Mouse (Mus musculus): Measurements from ENCODE around the gene Sumo2.
"Not testable (repeated sequence)": the region's sequence is repeated elsewhere in the genome, so short reads cannot be mapped to it uniquely, and the experiment has no call there.

The Sumo2 gene

DNA sequence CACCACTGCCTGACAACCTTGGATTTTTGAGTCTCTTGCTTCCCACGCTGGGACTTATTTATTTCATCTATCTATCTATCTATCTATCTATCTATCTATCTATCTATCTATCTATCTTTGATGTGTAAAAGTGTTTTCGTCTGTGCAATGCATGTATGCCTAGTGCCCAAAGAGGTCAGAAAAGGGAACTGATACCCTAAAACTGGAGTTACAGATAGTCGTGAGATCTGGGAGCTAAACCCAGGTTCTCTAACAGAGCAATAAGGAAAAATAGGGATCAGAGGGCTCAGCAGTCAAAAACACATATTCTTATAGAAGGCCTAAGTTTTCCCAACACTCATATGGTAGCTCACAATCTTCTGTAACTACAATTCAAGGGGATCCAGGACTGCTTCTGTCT lies 16.5 kb downstream of the Sumo2 start:
- no peak for DNase-seq (ENCODE audit: extremely low read depth, low read depth)

DNA sequence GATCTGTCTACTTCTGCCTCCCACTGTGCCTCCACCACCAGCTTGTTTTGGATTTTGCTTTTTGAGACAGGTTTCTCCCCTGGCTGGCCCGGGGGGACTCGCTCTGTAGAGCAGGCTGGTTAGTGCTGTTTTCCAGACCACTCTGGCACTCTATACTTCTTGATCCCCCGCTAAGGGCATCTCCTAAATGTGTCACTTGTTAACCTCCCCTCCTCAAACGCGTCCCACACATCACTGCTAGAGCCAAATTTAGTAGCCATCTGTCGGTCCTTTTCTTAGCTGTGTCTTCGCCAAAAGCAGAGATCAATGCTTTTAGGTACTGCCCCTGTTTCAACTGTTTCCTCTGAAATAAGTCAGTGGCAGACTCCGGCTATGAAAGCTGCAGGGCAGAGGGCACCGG lies 17.4 kb downstream of the Sumo2 start:
- no peak for DNase-seq (ENCODE audit: extremely low read depth, low read depth)

DNA sequence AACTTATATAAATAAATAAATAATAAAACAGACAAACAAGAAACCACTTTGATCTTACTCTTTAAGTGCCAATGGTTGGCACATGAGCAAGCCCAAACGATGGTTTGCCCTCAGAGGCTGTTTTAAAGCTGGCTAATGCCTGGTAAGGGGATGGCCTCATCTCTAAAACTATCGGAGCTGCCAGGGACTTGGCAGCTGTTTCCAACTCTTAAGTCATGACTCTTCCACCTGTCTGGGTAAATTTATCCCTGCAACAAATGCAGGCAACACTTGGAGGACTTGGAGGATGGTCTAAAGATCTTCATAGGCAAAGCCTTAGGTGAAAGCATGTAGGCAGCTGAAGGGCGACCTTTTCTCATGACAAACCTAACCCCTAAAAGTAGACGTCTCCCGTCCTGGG lies 19.1 kb downstream of the Sumo2 start:
- no peak for DNase-seq (ENCODE audit: extremely low read depth, low read depth)

DNA sequence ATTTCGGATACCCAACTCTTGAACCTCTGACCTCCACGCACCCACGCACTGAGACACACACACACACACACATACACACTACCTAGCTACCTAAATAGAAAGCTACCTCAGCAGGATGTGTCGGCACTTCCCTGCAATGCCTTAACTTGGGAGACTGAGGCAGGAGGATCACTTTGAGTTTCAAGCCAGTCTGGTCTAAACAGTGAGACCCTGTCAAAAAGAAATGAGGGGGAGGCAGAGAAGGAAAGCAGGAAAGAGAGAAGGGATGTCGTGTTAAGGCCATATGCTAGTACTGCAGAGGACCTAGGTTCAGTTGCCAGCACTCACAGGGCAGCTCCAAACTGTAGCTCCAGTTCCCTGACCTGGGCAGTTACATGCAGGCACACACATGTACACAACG lies 21.1 kb downstream of the Sumo2 start:
- no peak for DNase-seq (ENCODE audit: extremely low read depth, low read depth)

DNA sequence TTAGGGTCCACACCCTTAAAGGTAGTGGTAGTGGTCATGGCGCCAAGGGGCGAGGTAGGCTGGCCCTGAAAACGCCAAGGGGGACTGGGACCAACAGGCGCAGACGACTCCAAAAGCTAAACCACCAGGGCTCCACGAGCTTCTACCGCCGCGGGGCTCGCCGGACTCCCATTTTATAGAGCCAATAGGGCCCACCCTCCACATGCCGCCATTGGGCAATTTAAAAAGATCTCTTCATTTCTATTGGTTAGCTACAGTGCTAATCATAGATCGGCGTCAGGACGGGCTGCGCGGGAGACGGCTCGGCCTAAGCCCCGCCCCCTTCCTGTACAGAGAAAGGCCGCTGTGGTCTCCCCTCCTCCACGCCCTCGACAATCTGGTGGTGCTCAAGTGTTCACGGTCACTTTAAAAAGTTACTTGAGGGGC lies 21.8 kb downstream of the Sumo2 start, which contains the start of gene Jpt1:
Gene Jpt1 (minus strand): TSS at position 150 of the 426 bp plus-strand sequence.
- DNase-seq (ENCODE audit: extremely low read depth, low read depth): peak; percentile 90

DNA sequence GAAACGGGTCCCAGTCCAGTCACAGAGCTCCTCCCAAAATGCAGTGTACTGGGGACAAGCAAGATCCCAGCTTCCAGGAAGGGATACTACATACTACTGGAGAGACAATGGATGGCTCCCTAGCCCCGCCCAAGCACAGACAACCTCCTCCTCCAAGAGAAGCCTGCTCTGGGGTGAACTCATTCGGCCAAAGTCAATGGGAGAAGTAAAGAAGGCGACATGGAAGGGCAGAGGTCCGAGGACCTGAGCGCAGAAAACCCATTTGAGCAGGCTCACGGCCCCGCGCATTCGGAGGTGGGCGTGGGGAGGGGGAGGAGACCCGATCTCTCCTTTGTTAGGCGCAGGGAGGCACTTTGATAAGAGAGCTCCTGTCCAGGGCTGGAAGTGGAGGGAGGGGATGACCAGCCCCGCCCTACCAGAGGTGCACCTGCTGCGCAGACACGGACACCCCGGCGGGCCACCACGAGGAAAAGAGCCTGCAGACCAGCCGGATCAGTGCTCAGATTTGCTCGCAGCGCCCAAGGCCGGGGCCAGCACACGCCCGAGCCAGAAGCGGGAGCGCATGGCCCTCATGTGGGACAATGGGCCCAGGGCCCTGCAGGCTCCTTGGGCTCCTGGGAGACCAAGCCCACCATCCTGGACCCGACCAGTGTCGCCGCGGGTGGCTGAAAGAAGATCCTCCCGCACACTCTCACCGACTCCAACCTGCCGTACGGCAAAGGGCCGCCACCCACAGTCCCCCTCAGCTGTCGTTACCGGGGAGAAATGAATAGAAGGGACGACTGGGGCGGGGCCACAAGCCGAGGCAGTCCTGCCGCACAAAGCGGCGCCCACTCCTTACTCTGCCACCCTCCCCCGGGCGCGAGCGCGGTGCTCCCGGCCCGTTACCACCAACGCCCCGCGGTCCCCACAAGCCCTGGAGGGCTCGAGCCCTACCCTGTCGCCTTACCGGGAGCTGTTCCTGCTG lies 22.5 kb downstream of the Sumo2 start:
- DNase-seq (ENCODE audit: extremely low read depth, low read depth): peak; percentile 14

DNA sequence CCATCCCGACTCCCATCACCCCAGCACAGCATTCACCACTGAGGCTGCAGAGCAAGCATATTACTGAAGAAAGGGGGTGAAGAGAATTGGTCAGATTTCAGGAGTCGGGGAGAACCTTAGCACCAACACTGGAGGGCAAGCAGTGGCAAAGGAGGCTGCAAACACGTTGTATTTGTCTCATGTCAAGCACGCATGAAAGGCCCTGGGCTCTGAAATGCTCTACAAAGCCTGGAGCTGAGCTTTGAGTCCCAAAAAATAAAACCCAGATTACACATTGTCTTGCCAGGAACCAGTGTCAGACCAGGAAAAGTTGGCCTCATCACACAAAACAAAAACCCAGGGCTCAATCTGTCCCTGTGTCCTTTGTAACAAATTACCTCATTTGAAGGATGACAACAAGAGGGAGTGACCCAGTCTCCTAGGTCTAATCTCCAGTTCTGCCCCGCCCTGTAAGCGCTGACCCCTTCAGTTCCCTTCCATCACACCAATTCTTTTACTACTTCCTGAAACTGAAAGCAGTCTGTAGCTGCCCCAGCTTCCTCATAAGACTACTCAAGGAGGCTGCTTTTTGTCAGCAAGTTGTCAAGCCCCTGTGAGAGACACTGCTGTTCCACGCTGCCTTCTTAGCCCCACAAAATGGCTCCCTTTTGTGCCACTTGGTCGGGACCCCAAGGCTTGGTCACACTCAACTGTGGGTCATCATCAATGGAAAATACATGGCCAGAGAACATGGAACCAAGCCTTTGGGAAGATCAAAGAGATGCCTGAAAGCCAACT lies 23.5 kb downstream of the Sumo2 start:
- DNase-seq (ENCODE audit: extremely low read depth, low read depth): peak; percentile 88

DNA sequence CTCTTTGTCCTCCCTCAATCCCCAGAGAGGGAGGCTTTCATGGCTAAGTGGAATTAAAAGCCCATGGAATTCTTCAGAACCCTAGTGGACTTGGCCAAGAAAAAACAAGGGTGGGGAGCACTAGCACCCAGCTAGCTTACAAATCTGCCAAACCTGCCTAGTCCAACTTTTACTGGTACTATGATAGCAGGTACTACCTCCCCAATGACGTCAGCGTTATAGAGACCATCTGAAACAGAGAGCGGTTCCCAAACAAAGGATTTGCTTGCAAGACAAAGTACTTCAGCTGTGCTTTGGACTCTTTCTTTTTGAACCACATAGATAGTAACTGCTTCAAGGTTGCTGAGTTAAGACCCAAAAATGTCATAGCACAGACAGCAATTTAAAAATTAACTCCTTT lies 24.1 kb downstream of the Sumo2 start:
- no peak for DNase-seq (ENCODE audit: extremely low read depth, low read depth)

DNA sequence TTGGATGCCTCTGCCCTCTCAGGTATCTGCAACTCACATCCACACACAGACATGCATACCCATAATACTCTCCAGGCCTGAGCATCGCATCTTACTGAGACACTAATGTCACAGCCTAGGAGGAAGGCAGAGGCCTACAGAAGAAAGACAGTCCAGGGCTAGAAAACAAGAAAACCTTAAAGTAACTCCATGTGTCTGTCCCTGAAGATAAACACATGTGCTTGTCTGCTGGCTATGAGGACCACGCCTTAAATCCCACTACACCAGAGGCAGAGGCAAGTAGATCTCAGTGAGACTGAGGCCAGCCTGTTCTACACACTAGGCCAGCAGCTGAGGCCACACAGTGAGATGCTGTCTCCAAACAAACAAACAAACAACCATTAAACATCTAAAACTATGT lies 25.0 kb downstream of the Sumo2 start:
- DNase-seq (ENCODE audit: extremely low read depth, low read depth): peak; percentile 65

DNA sequence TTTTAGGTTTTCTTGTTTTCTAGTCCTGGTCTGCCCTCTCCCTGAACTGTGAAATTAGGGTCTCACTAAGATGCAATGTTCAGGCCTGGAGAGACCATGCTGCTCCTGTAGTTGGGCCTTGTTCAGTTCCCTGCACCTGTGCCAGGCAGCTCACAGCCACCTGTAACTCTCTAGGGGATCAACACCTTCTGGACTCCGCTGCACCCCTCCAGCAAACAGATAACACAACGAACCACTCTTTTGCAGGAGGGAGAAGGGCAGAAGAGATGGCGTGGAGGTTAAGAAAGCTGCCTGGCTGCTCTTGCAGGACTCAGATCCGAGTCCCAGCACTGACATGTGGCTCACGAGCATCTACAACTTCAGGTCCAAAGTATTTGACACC lies 25.6 kb downstream of the Sumo2 start:
- DNase-seq (ENCODE audit: extremely low read depth, low read depth): no peak

DNA sequence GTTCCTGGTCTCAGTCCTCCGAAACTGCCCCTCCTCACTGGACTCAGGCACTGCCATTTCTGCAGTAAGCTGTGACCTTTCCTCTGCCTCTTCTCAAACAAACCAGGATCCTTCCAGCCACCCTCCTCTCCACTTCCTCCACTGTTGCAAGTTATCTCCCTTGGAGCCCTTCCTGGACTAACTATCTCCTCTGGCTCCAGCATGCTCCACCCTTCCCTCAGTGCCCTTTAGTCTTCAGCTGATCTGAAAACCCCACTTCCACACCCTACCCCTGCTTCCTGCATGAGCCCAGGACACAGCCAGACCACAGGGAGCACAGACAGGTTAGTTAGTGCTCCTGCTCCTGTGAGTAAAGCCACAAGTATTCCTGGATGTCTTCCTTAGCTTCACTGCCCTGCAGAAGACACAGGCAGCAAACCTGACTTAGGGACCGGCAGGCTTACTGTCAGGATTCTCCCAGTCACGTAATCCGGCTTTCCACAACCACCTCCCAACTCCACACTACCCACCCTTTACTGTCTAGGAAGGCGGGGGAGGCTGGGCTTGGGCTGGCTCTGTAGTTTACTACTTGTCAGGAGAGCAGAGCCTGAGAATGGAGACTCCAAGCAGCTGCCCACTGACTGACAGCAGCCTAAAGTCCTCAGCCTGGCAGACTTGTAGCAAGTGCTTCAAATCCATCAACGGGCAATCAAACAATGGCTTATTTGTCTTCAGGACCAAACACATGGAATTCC lies 26.1 kb downstream of the Sumo2 start:
- peak; percentile 69 for DNase-seq (ENCODE audit: extremely low read depth, low read depth)

DNA sequence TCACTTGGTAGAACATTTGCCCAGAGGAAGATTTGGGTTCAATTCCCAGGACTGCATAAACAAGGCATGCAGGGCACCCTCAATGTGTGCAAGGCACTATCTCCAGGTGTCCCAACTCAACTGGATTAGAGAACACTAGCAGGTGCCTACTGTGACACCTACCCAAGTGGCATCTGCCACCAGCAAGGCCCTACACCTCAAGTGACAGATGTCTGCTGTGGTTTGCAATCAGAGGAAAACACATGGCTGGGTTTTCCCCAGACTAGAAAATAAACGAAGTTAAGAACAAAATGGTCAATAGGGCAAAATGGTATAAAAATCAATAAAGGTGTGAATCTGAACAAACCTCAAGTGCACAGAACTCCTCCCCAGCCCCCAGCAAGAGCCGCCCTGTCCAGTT lies 28.0 kb downstream of the Sumo2 start:
- no peak for DNase-seq (ENCODE audit: extremely low read depth, low read depth)

DNA sequence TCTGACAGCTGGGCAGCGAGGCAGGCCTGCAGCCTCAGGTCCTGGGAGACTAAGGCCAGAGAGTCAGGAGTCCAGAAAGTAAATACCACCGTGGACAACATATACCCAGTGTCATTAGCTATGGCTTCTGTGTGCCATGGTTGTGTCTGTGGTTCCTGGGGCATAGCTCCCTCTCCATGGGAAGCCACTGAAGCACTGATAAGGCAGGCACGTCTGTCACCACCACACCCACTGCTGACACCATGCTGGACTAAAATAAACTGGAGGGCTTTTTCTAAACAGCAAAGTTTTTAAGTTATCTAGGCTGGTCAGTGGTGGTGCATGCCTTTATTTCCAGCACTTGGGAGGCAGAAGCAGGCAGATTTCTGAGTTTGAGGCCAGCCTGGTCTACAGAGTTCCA lies 29.5 kb downstream of the Sumo2 start:
- DNase-seq (ENCODE audit: extremely low read depth, low read depth): peak; percentile 43

DNA sequence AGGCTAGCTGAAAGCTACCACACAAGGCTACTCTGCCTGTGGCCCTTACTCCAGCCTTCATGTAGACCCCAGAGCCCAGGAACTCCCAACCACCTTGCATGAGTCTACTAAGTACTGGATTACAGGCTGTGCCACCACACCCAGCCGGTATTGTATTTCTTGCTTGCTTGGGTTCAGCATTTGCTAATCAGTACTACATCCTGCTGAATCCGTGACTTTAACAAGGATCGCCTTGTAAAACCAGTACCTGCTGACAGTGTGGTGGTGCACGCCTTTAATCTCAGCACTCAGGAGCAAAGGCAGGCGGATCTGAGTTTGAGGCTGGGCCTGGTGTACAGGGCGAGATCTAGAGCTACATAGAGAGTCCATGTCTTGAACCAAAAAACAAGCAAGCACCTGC lies 33.4 kb downstream of the Sumo2 start:
- DNase-seq (ENCODE audit: extremely low read depth, low read depth): no peak

DNA sequence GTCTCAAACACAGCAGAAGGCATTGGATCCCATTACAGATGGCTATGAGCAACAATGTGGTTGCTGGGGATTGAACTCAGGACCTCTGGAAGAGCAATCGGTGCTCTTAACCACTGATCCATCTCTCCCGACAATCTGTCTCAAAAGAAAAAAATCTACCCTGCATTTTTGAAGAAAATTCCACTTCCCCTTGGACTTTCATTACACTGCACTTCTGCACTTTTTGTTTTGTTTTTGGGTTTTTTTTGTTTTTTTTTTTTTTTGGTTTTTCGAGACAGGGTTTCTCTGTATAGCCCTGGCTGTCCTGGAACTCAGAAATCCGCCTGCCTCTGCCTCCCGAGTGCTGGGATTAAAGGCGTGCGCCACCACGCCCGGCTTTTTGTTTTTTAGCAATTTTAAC lies 39.5 kb downstream of the Sumo2 start:
- not testable (repeated sequence) for DNase-seq (ENCODE audit: extremely low read depth, low read depth)

DNA sequence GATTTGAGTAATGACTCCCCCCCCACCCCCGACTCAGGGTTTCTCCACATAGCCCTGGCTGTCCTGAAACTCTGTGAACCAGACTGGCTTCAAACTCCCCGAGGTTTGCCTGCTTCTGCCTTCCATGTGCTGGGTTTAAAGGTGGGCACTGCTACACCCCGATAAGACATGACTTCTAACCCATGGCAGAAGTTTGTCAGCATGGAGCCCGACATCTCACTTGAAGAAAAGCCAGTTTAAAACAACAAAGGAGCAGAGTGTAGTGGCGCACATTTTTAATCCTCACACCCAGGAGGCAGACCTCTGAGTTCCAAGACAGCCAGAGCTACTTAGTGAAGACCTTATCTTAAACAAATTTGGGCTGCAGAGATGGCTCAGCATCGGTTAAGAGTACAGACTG lies 43.7 kb downstream of the Sumo2 start:
- peak; percentile 35 for DNase-seq (ENCODE audit: extremely low read depth, low read depth)

DNA sequence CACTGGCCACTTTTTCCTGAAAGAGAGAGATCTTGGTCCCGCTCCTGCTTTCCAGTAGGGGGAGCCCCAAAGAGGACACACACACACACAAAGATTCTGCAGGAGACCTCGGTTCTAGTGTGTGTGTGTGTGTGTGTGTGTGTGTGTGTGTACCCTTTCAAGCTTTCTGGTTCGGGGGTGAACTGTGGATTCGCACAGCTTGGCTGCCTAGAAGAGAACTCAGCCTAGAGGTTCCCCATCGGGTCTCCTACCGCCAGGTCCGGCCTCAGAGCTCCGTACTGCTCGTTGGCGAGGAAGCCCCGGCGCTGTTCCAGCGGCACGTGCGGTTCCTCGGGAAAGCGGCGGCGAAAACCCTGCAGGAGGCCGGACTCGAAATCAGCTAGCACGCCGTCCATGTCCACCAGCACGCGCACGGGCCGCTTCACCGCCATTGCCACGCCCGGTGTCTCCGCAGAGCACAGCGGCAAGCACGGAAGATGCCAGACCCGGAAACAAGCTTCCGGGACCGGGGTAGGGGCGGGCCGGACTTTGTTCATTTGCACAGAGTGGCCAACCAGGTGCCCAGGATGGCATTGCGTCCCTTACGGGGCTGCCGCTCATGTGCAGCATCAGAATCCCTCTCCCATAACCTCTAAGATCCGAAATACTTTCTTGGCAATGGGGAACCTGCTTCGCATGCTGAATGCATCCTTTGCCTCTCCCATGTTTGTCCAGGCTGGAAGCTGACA lies 44.6 kb downstream of the Sumo2 start, which contains the start of gene Nt5c:
Gene Nt5c (minus strand): TSS at position 507 of the 728 bp plus-strand sequence.
- peak; percentile 74 for DNase-seq (ENCODE audit: extremely low read depth, low read depth)

DNA sequence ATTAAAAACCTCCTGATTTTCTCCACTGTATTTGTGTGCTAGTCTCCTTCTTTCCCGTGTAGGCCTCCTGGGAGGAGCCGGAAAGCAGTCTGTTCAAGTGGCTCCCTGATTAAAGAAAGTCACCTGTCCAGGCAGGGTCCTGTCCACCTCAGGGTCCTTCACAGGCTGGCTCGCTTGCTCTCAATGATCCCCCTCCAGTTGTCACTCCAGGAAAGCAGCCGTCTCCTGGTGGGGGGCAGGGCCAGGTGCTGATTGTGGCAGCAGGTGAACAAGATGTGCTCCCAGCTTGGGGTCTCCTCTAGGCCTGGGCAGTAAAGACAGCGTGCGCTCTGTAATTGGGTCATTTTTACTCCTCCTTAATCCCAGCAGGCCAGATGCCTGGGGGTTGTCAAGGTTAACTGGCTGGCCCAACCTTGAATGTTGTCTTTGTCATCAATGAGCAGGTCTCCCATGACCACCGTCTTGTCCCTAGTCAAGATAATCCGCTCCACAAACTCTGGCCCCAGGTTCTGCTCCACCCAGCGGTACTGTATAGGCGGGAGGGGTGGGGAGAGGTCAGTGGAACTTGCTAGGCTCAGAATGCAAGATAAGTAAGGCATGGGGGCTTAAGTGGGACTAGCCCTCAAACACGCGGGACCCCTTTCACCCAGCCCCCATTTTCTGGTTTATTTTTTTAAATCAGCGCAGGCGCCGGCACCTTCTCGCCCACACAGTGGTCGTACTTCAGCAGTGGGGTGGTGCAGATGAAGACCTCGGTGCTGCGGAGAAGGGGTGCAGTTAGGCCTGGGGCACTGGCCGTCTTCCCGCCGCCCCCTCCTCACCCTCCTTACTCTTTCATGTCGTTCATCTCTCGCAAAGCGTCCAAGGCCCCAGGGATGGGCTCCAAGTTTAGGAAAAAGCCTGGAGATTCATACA lies 45.4 kb downstream of the Sumo2 start:
- no peak for DNase-seq (ENCODE audit: extremely low read depth, low read depth)

DNA sequence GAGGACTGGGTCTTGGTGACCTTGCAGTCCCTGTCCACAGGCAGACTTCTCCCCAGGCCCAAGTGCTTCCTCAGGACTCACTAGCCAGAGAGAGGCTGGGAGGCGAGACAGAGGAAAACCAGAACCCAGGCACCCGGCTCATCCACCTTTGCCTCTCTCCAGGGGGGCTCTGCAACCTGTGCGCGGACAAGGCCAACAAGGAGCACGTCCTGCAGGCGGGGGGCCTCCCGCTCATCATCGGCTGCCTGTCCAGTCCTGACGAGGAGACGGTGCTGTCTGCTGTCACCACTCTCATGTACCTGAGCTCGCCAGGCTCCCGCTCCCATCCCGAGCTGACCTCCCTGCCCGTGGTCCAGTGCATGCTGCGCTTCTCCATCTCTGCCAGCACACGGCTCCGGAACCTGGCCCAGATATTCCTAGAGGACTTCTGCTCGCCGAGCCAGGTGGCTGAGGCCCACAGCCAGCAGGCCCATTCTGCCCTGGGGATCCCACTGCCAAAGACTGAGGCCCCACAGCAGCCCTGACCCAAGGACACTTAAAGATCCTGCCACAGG lies 47.4 kb downstream of the Sumo2 start:
- DNase-seq (ENCODE audit: extremely low read depth, low read depth): no peak

DNA sequence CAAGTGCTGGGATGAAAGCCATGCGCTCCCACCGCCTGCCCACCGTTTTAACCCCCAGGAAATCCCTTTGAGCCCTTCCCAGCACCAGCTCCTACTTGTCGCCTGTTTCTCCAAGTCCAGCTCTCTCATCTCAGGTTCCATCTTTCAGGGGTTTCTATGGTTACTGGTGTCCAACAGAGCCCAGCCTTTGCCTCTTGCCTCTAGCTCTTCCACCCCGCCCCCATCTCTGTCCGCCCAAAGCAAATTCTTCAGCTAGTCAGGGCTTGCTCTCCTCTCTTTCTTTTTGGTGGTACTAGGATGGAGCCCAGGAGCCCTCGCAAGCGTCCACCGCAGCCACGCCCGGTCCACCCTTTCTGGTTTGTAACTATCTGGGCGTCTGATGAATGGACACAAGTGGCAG lies 50.9 kb downstream of the Sumo2 start:
- no peak for DNase-seq (ENCODE audit: extremely low read depth, low read depth)
